Mouse (Mus musculus): Measurements from ENCODE around the gene Spib.

- no peak; the same call in 1 of the 2 replicates for TF ChIP-seq POLR2A (IDR thresholded peaks at IDR 0.05; ENCODE audit: borderline replicate concordance, control insufficient read depth, low read depth, low read length)
- TF ChIP-seq CTCF (IDR thresholded peaks at IDR 0.05; ENCODE audit: control insufficient read depth, insufficient read depth, low read length) = no peak
Measured at GRCm38 (mm10) chr7:44526414-44527154, 5.3 kb downstream of the Spib start.
